Mouse (Mus musculus) large intestine, adult 2 months (tissue): Measurements from ENCODE around the gene Ccdc85c. TPM values are rescaled to one million over a fixed set of nuclear protein-coding genes. Genes with fewer than 3 reads are reported as not detected.

Source experiments
- DNase-seq: peaks from one replicate; pipeline ENCODE4 v3.0.0-alpha.2; 2012; ENCODE audit warnings: low read depth, low spot score
- WGBS: fragments of 180-500 bp; shearing (Covaris S2); methylation state at CpG from one replicate; pipeline ENCODE4 v1.1.7; 2018; 5-methylcytosine and 5-hydroxymethylcytosine counted together
- polyA plus RNA-seq: library from polyadenylated mRNA; depleted of rRNA; stranded (reverse); fragments of >200 nt; gene quantifications from 2 replicates; pipeline ENCODE4 v1.2.3, GENCODE M21; 2012

The Ccdc85c gene
- polyA plus RNA-seq, 1 experiment = 40.1 TPM

DNA sequence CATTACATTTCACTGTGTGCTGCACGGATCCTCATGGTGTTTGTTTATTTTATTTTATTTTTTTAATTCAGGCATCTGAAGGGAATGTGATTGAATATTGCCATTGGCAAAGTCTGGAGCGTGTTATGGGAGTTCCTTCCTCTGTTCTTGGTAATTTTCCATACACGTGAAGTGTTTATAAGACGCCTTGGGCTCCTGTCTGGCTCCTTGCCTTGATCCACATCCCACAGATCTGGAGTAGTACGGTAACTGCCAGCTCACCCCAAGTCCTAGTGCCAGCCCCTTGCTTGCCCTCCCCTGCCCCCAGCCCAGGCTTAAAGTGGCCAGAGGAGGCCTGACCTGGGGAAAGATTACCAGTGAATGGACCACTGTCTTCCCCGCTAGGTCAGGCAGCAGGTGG lies 25.8 kb upstream of the Ccdc85c start:
- 62% methylated on average over 6 of the region's 6 CpGs for WGBS
- no peak for DNase-seq

DNA sequence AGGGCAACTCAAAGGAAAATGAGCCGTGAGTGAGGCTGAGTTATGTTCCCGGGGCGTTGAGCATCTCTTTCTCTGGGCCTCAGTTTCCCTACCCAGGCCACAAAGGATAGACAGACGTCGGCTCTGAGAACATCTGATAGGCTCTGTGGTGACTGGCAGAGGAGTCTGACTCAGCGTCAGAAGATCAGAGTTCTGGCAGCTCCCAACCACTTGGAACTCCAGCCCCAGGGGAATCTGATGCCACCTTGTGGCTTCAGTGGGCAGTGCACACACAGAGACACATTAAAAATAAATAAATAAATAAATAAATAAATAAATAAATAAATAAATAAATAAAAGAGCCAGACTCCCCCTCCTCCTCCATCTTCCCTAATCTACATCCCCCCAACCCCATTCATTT lies 21.8 kb upstream of the Ccdc85c start:
- WGBS = 81% methylated on average over 6 of the region's 6 CpGs
- no peak for DNase-seq

DNA sequence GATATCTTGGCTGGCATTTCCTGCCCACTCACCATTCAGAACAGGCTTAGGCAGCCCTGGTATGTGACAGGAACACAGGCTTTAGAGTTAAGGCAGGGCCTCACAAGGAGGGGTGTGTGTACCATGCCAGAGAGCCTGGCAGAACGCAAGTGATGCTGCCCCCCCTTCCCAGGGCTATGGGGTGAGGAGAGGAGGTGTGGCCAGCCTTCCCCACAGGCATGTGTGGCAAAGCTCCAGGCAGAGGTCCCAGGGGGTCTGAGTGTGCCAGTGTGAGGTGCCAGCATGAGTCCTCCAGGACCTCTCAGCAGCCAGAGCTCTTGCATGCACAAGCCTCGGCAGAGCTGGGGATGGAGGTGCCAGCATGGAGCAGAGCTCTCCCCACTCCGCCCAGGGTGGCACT lies 19.4 kb upstream of the Ccdc85c start:
- WGBS = 66% methylated on average over 3 of the region's 3 CpGs
- no peak for DNase-seq

DNA sequence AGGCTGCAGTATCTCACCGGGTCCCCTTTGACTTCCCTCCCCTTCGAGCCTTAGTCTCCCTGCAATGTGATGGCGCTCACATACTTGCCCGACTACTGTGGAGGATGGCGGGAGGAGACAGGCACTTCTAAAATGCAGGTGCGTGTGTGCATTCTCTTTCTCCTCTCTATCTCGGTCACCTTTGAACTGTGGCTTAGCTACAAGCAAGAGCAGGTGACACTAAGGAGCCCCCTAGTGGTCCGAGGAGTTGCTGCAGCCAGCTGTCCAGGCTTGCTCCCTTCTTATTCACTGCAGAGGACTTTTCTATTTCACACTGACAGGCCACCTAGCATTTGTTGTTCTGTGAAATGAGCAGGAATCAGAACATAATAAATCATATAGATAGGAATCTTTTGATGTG lies 17.7 kb upstream of the Ccdc85c start:
- no peak for DNase-seq
- 4% methylated on average over 8 of the region's 8 CpGs for whole genome bisulfite sequencing

DNA sequence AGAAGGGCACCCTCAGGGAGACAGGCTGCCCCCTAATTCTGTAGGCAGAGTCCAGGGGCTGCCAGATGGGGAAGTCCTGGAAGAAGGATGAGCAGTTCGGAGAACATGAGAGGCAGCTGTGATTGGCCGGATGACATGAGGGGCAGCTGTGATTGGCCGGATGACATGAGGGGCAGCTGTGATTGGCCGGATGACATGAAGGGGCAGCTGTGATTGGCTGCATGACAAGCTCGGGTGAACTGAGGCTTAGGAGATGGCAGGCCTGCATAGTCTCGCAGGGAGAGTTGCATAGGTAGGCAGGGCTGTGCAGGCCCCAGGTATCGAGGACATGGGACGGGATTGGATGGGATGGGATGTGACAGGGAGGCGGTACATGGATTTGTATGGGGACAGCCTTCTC lies 17.2 kb upstream of the Ccdc85c start:
- 56% methylated on average over 9 of the region's 9 CpGs for WGBS
- DNase-seq = no peak

DNA sequence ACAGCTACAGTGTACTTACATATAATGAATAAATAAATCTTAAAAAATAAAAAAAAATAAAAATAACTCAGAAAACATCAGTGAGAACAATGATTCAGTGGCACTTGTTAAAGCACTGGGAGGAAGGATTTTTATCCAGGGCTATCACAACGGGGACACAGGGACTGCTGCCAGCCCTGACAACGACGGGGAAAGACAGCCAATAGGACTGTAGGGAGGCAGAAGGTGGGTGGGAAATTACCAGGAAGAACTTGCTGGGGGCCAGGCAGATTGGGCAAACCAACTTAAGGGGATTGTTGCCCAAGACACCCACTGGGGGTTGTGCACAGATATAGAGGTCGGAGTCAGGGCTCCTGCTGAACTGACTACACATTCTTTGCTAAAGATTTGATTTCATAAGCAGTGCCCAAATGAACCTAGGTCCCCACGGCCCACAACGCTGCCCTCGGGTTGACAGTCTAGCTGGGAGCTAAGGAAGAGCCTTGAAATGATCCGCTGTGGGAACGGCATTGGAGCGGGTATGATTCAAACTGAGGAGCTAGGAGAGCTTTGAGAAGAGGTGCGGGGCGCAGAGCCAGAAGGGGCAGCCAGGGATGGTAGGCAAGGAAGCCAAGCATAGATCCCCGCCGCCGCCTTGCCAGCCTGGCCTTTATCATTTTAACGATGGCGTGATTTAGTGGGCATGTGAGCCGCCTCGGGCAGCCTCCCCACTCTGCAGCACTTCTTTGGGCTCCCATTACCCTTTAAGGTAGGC lies 13.1 kb upstream of the Ccdc85c start:
- DNase-seq = no peak
- 82% methylated on average over 19 of the region's 19 CpGs for WGBS

DNA sequence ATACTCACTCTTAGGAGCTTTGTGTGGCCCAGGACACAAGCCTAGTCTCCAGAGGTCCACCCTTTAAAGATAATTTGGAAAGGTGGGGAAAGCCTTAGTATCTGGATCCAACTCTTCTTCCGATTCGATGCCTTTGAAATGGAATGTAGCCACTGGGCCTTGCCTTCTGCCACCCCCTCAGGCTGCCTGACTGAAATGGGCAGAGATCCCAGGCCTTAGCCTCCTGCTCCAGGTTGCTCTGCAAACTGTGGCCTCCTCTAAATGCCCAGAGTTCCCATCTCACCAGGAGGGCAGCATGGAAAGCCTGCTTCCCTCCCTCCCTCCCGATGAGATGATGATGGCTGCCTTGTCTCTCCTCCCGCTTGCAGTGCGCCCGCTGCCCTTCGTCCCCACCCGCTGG lies 11.8 kb upstream of the Ccdc85c start:
- 86% methylated on average over 8 of the region's 8 CpGs for WGBS
- no peak for DNase-seq

DNA sequence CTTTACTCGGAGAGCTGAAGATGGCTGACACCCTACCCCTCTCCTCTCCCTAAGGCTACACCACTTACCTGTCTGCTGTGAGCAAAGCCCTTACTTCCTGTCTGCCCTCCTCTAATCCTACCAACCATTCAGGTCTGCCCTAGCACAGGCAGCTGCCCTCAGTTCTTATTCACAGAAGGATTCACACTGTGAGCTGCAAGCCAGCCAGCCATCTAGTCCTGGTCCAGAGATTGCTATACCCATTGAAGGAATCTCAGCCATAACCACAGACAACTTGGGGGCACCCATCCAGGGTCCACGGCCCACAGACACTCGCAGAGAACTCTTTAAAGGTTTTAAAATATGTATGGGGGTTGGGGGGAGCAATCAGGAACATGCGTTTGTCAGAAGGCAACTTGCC lies 11.2 kb upstream of the Ccdc85c start:
- WGBS = 90% methylated on average over 4 of the region's 4 CpGs
- no peak for DNase-seq

DNA sequence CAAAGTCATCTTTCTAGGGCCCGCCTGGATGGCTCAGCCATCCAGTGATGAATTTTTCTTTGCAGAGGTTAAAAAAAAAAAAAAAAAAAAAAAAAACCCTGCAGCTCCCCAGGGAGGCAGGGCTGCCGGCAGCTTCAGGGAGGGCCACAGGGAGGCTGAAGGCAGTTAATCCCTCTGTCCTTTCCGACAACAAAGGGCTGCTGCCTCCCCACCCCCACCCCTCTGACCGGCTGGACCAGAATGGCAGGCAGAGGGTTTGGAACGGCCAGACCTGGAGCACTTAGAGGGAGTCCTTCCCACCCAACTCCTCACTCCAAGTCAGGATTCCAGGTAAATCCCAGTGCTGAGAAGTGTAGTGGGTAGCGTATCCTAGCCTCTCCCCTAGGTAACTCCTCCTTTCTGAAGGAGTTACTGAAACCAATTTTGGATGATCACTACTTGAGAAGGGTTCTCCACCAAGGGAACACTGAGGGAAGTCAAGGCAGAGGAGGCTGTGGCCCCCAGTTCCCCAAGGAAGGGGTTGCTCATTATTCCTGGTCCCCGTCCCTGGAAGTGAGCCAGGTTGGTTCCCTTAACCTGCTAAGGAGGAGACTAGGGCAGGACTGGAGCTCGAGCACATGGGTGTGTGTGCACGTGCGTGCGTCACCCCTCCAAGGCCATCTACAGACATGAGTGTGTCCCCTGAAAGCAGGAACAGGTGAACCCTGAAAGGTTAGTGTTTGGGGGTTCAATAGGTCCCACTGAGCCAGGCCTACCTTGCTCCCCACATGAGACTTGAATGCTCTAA lies 10.2 kb upstream of the Ccdc85c start:
- WGBS = 52% methylated on average over 11 of the region's 11 CpGs
- DNase-seq = no peak

DNA sequence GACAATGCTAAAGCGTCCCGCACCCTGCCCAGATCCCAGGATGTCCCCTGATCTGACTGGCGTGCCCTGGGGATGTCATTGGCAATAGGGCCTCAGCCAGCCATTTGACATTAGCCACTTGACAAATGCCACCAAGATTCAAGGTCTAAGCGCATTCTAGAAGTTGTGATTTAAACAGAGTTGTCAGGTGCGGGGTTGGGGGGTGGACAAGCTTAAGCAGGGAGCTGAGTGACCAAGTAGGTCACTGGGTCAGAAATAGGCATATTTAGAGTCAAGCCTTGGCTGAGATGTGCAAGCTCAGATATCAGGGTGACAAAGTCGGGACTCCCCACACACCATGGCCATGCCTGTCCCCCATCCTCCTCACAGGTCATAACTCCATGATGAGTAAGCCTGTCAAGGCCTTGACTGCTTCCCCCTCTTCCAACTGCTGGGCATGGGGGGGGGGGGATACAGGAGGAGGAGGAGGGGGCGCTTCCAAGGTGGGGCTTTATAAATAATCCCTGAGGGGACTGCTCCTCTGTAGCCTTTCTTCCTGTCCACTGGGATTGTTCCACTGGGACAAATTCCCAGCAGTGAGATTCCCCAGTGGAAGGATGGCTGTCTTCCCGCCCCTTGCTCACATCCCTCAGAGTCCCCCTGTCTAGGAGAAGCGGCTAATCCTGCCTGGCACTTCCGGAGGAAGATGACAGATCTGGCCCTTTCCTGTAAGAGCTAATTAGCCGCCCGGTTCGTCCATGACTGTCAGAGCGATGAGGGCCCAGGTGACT lies 9.4 kb upstream of the Ccdc85c start:
- 65% methylated on average over 14 of the region's 14 CpGs for WGBS
- DNase-seq = no peak

DNA sequence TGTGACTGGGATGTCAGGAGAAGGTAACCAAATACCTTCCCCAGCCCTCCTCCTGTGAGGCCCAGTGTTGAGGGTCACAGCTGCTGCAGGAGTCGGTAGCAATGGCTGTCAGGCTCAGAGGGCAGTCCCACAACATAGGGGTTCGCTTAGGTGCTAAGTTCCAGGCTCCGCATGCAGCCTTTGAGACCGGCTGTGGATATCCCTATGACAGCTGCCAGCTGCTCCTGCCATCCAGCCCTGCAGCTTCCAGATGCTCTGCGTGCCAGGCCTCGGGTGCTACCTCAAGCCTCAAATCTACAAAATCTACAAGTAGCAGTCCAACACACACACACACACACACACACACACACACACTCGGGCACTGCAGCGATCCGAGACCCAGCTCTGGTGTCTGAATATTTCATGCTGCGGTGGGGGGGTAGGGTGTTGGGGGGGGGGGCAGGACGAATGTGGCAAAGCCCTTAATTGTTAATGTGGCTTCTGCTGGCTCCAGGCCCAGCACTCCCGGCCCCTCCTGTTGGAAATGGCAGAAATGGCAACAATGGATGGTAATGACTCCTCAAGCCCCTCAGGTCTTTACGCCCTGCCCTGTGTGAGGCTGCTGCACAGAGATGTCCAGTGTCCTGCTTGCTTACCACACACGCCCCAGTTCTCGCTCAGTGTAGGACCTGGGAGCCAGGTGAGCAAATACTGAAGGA lies 3.1 kb upstream of the Ccdc85c start:
- no peak for DNase-seq
- WGBS = 83% methylated on average over 15 of the region's 15 CpGs

DNA sequence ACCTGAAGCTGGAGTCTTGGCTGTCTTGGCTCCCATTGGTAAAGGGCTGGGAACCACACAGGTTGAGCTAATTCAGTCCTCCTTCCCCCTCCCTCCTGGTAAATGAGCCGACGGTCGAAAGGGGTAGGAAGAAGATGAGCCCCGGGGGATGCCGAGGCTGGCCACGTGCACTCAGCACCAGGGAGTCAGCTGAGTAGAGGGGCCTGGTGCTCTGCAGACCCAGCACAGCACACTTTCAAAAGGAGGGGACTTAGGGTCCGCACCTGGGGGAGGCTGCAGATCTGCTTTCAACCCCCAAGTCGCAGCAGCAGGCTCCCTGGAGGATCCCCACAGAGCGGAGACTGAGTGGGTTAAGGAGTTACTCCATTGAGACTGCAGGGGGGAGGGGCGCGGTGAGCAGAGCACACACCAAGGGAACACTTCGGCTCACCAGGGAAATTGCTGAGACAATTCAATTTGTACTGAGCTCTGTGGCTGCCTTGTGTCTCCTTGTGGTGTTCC lies 2.2 kb upstream of the Ccdc85c start:
- DNase-seq = no peak

DNA sequence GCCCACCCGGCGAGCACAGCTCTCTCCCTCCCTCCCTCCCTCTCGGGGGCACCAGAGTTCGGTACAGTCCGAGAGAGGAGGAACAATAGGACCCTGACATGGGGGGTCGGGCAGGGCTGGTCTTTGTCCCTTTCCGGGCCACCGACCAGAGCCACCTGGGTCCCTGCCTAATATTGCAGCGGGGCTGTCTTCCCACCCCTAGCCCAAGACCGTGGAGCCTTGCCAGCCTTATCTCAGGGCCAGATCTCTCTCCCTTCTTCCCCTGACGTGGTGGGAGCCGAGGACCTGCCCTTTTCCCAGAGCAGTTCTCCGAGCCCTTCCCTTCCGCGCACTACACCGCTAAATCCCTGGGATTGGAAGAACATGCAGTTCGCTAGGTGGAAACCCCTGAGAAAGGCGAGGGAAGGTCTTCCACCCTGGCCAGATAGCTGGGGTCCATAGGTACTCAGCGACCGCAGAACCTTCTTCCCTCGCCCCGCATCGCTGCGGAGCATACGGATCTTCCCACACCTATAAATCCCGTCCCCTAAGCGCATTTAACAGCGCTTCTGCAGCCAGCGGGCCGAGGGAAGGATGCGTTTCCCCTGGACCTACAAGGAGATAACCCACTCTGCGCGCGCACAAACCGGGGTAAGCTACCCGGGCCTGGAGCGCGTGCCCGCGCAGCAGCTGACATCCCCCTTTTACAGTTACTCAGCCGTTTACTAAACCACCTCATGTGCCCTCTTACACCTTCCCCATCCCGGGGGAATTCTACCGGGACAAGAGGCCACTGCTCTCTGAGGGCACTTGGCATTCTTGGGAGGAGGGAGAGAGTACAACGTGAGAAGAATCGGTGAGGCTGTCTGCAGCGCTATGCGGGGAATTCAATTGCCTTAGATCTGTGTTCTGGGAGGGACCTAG lies 946 bp upstream of the Ccdc85c start:
- WGBS = 1% methylated on average over 47 of the region's 47 CpGs

More for the DNA sequence above, 2.2 kb upstream of the Ccdc85c start:
- 74% methylated on average over 12 of the region's 12 CpGs for WGBS

DNA sequence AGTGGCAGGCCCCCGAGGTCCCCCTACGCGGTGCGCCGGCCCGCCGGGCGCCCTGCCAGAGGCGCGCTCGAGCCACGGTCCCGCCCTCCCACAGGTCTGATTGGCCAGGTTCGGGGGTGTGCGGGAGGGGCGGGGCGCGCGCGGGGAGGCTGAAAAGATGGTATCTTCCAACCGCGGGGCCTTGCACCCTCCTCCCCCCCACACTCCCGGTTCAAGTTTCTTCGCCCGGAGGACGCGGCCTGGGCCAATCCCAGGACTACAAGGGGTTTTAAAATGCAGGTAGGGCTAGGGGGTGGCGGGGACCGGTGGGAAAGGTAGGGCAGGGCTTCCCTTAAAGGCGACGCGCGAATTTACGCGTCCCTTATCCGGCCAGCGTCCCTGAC lies 274 bp upstream of the Ccdc85c start:
- WGBS = 1% methylated on average over 37 of the region's 37 CpGs
- peak; percentile 88 for DNase-seq

More for the DNA sequence above, 946 bp upstream of the Ccdc85c start:
- no peak for DNase-seq

DNA sequence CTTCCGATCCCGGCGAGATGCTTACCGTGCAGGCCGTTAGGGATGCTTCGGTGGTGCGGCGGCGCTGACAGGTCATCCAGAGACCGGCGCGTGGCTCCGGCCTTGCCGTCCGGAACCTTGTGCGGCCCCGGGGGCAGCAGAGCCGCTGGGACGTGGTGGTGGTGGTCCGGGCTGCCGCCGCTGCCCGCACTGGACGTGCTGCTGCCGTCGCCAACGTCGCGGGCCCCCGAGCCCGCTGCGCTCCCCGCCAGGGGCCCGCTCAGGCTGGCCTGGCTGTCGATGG lies 971 bp downstream of the Ccdc85c start:
- 2% methylated on average over 35 of the region's 35 CpGs for WGBS
- DNase-seq = no peak

DNA sequence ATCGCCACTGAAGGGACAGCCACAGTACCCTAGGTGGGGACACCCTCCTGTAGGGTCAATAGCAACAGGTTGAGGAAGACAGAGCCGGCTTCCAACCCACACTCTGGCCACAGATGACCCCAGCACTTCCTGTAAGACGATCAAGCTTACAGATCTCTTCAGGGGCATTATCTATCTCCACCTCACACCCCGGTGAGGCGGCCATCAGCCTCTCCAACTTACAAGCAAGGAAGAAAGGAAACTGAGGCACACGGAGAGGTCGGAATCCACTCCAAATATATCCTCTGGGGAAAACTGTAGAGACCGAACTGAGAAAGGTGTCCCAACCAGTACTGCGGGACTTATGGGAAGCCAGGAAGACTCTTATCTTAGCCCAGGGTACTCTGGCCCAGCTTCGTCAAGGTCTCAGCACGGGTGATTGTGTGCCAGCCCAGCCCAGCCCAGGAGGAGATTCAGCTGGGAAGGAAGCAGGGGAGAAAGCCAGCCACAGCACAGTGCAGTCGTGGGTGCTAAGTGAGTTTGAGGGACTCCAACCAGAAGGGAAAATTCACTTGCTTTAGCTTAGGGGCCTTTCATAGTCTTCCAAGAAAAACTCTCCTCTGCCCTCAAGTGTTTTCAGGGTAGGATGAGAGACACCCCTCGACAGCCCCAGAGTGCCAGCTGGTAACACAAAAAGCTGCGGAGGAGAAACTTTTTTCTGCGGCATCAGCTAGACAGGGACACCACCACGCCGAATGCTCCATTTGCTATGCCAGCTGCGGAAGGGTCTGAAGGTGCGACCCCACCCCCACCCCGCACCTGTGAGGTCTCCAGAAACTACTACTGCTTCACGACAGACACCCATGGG lies 1.5 kb downstream of the Ccdc85c start:
- DNase-seq = no peak
- WGBS = 15% methylated on average over 21 of the region's 21 CpGs

DNA sequence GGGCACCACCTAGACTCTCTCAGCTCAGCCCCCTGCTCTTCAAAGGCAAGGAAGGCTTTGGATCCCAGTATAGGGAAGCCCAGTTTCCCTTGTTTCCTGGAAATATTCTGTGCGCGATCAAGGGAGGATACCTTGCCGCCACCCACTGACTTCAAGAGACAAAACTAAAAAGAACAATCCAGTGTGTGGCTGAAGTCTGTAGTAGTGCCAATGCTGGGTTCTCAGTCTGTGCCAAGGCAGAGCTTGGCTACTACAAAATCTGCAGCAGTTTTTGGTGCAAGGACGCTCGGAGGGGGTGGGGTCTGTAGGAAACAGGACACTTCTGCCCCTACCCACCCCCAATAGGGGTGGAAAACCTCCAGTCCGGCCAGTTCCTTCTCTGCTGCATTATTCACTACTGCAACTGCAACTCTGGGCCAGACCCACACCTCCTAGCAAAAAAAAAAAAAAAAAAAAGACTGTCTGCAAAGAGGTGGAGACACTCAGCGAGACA lies 3.0 kb downstream of the Ccdc85c start:
- WGBS = 60% methylated on average over 7 of the region's 7 CpGs

More for the DNA sequence above, 3.0 kb downstream of the Ccdc85c start:
- DNase-seq = no peak
